Mouse (Mus musculus) CD4-positive helper T cell, adult 2 months (primary cell): ENCODE results near the gene Ghrl.
A peak's percentile ranks its signal among the peaks of the same experiment; 100 is the strongest.

Source experiments
- DNase-seq: peaks from one replicate; pipeline ENCODE4 v3.0.0-alpha.2; 2012; ENCODE audit warnings: low read depth, missing footprints, low spot score

Ghrl gene

DNA sequence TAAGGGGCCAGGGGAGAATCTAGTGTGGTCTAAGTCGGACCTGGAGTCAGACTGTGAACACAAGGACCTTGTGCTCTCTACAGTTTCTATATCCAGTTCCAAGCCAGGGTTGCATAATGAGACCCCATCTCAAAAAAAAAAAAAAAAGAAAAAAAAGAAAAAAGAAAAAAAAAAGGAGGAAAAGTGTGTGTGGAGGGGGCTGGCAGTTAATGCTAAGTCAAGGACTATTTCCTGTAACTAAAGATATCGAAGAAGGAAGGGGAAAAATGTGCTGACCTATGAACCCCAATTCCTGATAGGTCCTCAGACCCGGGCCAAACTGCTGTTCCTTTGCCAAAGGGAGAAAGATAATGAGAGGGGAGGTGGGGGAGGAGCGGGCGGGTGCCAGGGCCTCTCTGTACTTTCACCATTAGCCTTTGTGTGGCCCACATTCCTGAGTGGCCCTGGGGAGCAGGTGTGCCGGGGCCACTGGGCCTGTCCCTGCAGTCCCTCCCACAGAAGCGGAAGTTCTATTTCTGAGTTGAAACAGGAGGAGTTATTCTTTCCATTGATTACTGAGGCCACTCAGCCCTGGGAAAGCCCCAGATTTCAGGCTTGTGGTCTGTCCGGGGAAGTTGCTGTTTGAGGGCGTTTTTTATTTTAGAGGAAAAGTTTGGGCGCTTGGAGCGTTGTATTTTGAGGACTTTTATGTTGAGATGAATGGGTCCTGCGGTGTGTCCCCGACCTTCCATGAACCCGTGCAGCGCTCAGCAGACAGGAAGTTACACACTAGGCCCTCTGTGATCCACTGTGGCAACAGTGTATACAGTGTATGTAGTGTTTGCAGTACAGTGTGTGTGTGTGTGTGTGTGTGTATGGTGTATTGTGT, 51.2 kb downstream of the Ghrl start:
- peak; percentile 89 for DNase-seq

DNA sequence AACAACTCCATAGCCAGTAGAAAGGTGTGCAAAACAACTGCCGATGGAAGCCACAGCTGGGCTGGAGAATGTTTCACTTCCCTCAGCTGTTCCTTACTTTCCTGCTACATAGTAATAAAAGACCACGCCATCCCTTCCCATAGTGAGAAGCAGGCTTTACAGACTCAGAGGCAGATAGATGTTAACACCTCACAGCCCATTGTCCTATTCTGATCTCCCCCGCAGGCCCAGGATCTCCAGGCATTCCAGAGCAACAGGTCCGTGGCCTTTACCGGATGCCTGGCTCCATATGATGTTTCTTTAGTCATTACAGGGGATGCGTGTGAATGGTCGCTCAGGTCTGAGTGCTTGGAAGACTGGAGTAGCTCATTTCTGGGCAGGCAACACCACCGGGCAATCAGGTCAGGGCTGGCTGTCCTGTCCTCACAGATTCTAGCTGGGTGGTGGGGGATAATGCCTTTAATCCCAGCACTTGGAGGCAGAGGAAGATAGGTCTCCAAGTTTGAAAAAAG, 52.0 kb downstream of the Ghrl start:
- DNase-seq = no peak
